8 mouse cellular contexts compared by ENCODE assay signal in genomic region chr6:84578928-84579327, GRCm38 (mm10). TPM values are rescaled to one million over a fixed set of nuclear protein-coding genes. Genes with fewer than 3 reads are reported as not detected.
A peak's percentile ranks its signal among the peaks of the same experiment; 100 is the strongest.
DNase-seq lines count a peak whose midpoint lies in the region; ATAC-seq and TF ChIP-seq lines count a peak whose summit lies in the region.

No protein-coding gene starts in this region.

- peaks cover 100% of the 10 kb centered on the region for H3K27me3 ChIP-seq in kidney, embryonic 15.5 days
- H3K27me3 ChIP-seq in G1E (ENCODE audit: insufficient read depth, low read length), result peaks cover 23% of the 10 kb centered on the region; the same call in 1 of the 2 replicates

- WGBS in kidney, embryonic 15.5 days, result 14% methylated on average over 5 of the region's 5 CpGs

- no peak overlapping the region for H3K4me2 ChIP-seq in kidney, embryonic 15.5 days

- no peak overlapping the region for H3K9ac ChIP-seq in kidney, embryonic 15.5 days

- H3K4me3 ChIP-seq in kidney, embryonic 15.5 days (replicated peaks), result no peak overlapping the region
- no peak overlapping the region for H3K4me3 ChIP-seq in G1E (ENCODE audit: low read depth, low read length)

- H3K27ac ChIP-seq in kidney, embryonic 15.5 days, result no peak overlapping the region

- DNase-seq in adrenal gland, adult 18-20 months (ENCODE audit: low spot score in 2 of 2), result peak; percentile 36
- DNase-seq in adrenal gland, postnatal 25 days, result no peak
- peak; percentile 42 for DNase-seq in kidney, adult 18-20 months
- peak; percentile 26 for DNase-seq in G1E (ENCODE audit: low spot score)
- peak; percentile 51 to 54 for DNase-seq in kidney, postnatal 4 days
- no peak for DNase-seq in right cerebral cortex, postnatal 25 days
- no peak for DNase-seq in ovary, adult 18-20 months (ENCODE audit: low spot score)

- H3K36me3 ChIP-seq in kidney, embryonic 15.5 days, result no peaks in the 10 kb centered on the region
- no peaks in the 10 kb centered on the region for H3K36me3 ChIP-seq in G1E (replicated peaks)

- H3K9me3 ChIP-seq in kidney, embryonic 15.5 days (replicated peaks), result no peaks in the 10 kb centered on the region
- H3K9me3 ChIP-seq in G1E (replicated peaks), result 0 out of 2 replicates have a peak, but pooled peaks cover 1% of the 10 kb centered on the region

- peaks cover 24% of the 10 kb centered on the region for H3K4me1 ChIP-seq in kidney, embryonic 15.5 days
- no peaks in the 10 kb centered on the region for H3K4me1 ChIP-seq in G1E (ENCODE audit: insufficient read depth, low read depth, low read length)

- ATAC-seq in kidney, embryonic 15.5 days (replicated peaks; ENCODE audit: low FRiP score), result no peak
- no peak for ATAC-seq in G1E (ENCODE audit: extremely low read depth, insufficient number of reproducible peaks, low FRiP score, poor library complexity, severe bottlenecking)

- TF ChIP-seq CTCF in G1E (IDR thresholded peaks at IDR 0.05; ENCODE audit: low read depth, low read length), result peak; percentile 30; the same call in 1 of the 2 replicates

RNA-seq across cellular contexts. Expression of gene Cyp26b1, which starts 14.8 kb away (rescaled TPM):
- total RNA-seq in adrenal gland, adult 18-20 months (2021), result 1 to 10 TPM; 4.4 to 4.8 TPM
- total RNA-seq in adrenal gland, postnatal 25 days (2021), result 4.2 and 4.6 TPM in 2 replicates
- polyA plus RNA-seq in kidney, embryonic 15.5 days (2015; fragmentation: Nextera tagmentation; extraction: Ambion mirVana), result 5.7 and 6.4 TPM in 2 replicates
- not detected in 2 replicates for total RNA-seq in G1E (2014; fragmentation: Nextera tagmentation)
- total RNA-seq in G1E (2017), result 0.05 TPM in 1 of 2 replicates, not detected in the other
- polyA plus RNA-seq in G1E (2012), result 0.01 TPM in 1 of 2 replicates, not detected in the other

Comparison
In these comparisons a context has a peak if more than half of its experiments do, and no peak if none do; other contexts are left out.
1. DNase-seq: peak in adrenal gland, adult 18-20 months (2 of 2), kidney, adult 18-20 months (single experiment), G1E (single experiment) and kidney, postnatal 4 days (2 of 2); none in adrenal gland, postnatal 25 days (single experiment), right cerebral cortex, postnatal 25 days (single experiment) and ovary, adult 18-20 months (single experiment).